Mouse (Mus musculus) megakaryocyte, adult 5-6 weeks (primary cell): ENCODE measurements around the gene Gm42417. TPM values are rescaled to one million over a fixed set of nuclear protein-coding genes. Genes with fewer than 3 reads are reported as not detected.
A peak's percentile ranks its signal among the peaks of the same experiment; 100 is the strongest.

Source experiments
- ATAC-seq: 2 replicates; pipeline ENCODE4 v1.8.0; 2016; ENCODE audit warnings: mild to moderate bottlenecking, inconsistent platforms; ENCODE audit not compliant: poor library complexity, severe bottlenecking
- total RNA-seq, 2 experiments: library from RNA; stranded (forward) in 1 of 2; stranded (reverse) in 1 of 2; fragments of 153-499, 151-499 nt in 1 of 2; fragments of 221-1000, 200-1000 nt in 1 of 2; gene quantifications; 2 replicates each; pipeline versions ENCODE4 v1.2.3 to v1.2.4; 2015 to 2017

Gene Gm42417
- total RNA-seq, 2 experiments from 2014 or later: not detected

- 0 out of 2 replicates have a peak, but pooled peaks have one; percentile 17 for ATAC-seq
These were observed 24.9 kb upstream of the Gm42417 start for GRCm38 (mm10) chr1:36564101-36564500.

- ATAC-seq: no peak
These were observed 24.4 kb upstream of the Gm42417 start for GRCm38 (mm10) chr1:36563632-36564031.

GRCm38 (mm10) chr1:36563197-36563596, 24.0 kb upstream of the Gm42417 start:
- ATAC-seq: no peak

- ATAC-seq: no peak
These were observed 23.2 kb upstream of the Gm42417 start for GRCm38 (mm10) chr1:36562388-36562787.

- no peak for ATAC-seq
These were observed 21.7 kb upstream of the Gm42417 start for GRCm38 (mm10) chr1:36560903-36561302.

- ATAC-seq: no peak
These were observed 20.7 kb upstream of the Gm42417 start for GRCm38 (mm10) chr1:36559888-36560287.

GRCm38 (mm10) chr1:36559256-36559655, 20.0 kb upstream of the Gm42417 start:
- ATAC-seq: no peak

- peak; percentile 17; the same call in 1 of the 2 replicates for ATAC-seq
These were observed 19.1 kb upstream of the Gm42417 start, which contains the start of gene Sema4c for GRCm38 (mm10) chr1:36558031-36558993. TSS of gene Sema4c (minus strand) at chr1:36558349.

GRCm38 (mm10) chr1:36557457-36558011, 18.3 kb upstream of the Gm42417 start:
- ATAC-seq: peak; percentile 10

GRCm38 (mm10) chr1:36556553-36557456, 17.6 kb upstream of the Gm42417 start:
- peak; percentile 60 for ATAC-seq

- no peak for ATAC-seq
These were observed 16.7 kb upstream of the Gm42417 start for GRCm38 (mm10) chr1:36555798-36556395.

- ATAC-seq: no peak
These were observed 15.6 kb upstream of the Gm42417 start for GRCm38 (mm10) chr1:36554633-36555399.

- no peak for ATAC-seq
These were observed 13.3 kb upstream of the Gm42417 start for GRCm38 (mm10) chr1:36552506-36552905.

- ATAC-seq: no peak
These were observed 12.7 kb upstream of the Gm42417 start for GRCm38 (mm10) chr1:36551904-36552303.

- ATAC-seq: no peak
These were observed 11.0 kb upstream of the Gm42417 start for GRCm38 (mm10) chr1:36550075-36550863.

GRCm38 (mm10) chr1:36549491-36549890, 10.3 kb upstream of the Gm42417 start:
- ATAC-seq: no peak

- no peak for ATAC-seq
These were observed 9.5 kb upstream of the Gm42417 start for GRCm38 (mm10) chr1:36548771-36549170.

GRCm38 (mm10) chr1:36547981-36548598, 8.9 kb upstream of the Gm42417 start:
- ATAC-seq: no peak
